Mouse (Mus musculus) stomach, embryonic 16.5 days (tissue): ENCODE results near the gene Adam11. TPM values are rescaled to one million over a fixed set of nuclear protein-coding genes. Genes with fewer than 3 reads are reported as not detected.

Experiments
- ATAC-seq: fragments of 200-750 bp; cut with Nextera tagmentation; 2 replicates; pipeline ENCODE4 v1.8.0; 2017; ENCODE audit warnings: moderate number of reproducible peaks, moderate TSS enrichment; ENCODE audit not compliant: insufficient read depth, low FRiP score
- H3K27ac ChIP-seq: fragments of 300-500 bp; sonication (generic); 2 replicates; pipeline ENCODE4 v1.5.1; 2014; ENCODE audit warnings: low read length
- H3K27me3 ChIP-seq: fragments of 300-500 bp; sonication (generic); 2 replicates; pipeline ENCODE4 v1.6.1; 2014; ENCODE audit warnings: low read length, control low read depth, mixed read lengths; ENCODE audit not compliant: control insufficient read depth, insufficient read depth
- H3K36me3 ChIP-seq: fragments of 300-500 bp; sonication (generic); 2 replicates; pipeline ENCODE4 v1.6.1; 2014; ENCODE audit warnings: low read length; ENCODE audit not compliant: control insufficient read depth, insufficient read depth
- H3K4me1 ChIP-seq: fragments of 300-500 bp; sonication (generic); 2 replicates; pipeline ENCODE4 v1.6.1; 2014; ENCODE audit warnings: low read length, control low read depth, mixed read lengths; ENCODE audit not compliant: control insufficient read depth, insufficient read depth
- H3K4me2 ChIP-seq: fragments of 300-500 bp; sonication (generic); 2 replicates; pipeline ENCODE4 v1.6.1; 2014; ENCODE audit warnings: low read depth, low read length, mixed read lengths
- H3K4me3 ChIP-seq: fragments of 300-500 bp; sonication (generic); replicated peaks from 2 replicates; pipeline ENCODE4 v1.5.1; 2014; ENCODE audit warnings: mild to moderate bottlenecking, low read length
- H3K9ac ChIP-seq: fragments of 300-500 bp; sonication (generic); 2 replicates; pipeline ENCODE4 v1.6.1; 2014; ENCODE audit warnings: low read length
- H3K9me3 ChIP-seq: fragments of 300-500 bp; sonication (generic); replicated peaks from 2 replicates; pipeline ENCODE4 v1.6.1; 2016; ENCODE audit warnings: low read length, control low read depth; ENCODE audit not compliant: control insufficient read depth
- WGBS: fragments of 180-500 bp; shearing (Covaris S2); extraction: QIAGEN DNeasy Blood & Tissue Kit; methylation state at CpG from one replicate; pipeline ENCODE4 v1.1.7; 2014; 5-methylcytosine and 5-hydroxymethylcytosine counted together
- polyA plus RNA-seq: library from polyadenylated mRNA; unstranded; fragments of >200 nt; fragmentation: Nextera tagmentation; extraction: Ambion mirVana; gene quantifications from 2 replicates; pipeline ENCODE4 v1.2.1, GENCODE M21; 2015

Adam11 gene
- polyA plus RNA-seq, 1 experiment from 2014 or later, result 4.5 TPM

DNA sequence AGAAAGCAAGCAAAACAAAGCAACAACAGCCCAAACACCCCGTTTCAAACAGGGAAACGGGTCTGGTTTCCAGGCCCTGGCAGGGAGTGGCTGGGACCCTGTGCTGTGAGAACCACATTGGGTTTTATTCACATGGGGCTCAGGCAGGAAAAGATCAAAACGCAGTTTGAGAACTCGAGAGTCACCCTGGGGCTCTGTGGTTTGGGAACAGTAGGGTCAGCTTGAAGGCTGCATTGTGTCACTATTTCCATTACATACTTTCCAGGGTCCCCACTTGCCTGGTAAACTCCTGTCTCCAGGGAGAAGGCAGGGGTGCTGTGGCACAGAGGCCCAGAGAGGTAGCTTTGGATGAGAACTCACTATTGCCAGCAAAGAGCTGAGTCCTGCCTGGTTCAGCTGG, 65.9 kb downstream of the Adam11 start:
- Histone ChIP-seq H3K27ac (no peak overlapping the region), H3K4me2 (no peak overlapping the region), H3K27me3 (no peaks in the 10 kb centered on the region), H3K36me3 (no peaks in the 10 kb centered on the region), H3K4me1 (no peaks in the 10 kb centered on the region), H3K4me3 (no peak overlapping the region), H3K9me3 (no peaks in the 10 kb centered on the region), H3K9ac (no peak overlapping the region)
- WGBS, result 48% methylated on average over 4 of the region's 4 CpGs
- no peak for ATAC-seq

Other genes with a start within 250 kb of the Adam11 start
- gene Gpatch8, start 205.0 kb upstream of the Adam11 start, polyA plus RNA-seq, result 34.9 and 47.0 TPM in 2 replicates
- 21.0 and 22.0 TPM in 2 replicates for gene Gm11627, start 182.0 kb upstream of the Adam11 start, polyA plus RNA-seq
- gene Fzd2, start 157.0 kb upstream of the Adam11 start, polyA plus RNA-seq, result 12.2 and 15.4 TPM in 2 replicates
- 0.40 and 0.79 TPM in 2 replicates for gene Meioc, start 97.7 kb upstream of the Adam11 start, polyA plus RNA-seq
- gene Ccdc43, start 63.7 kb upstream of the Adam11 start, polyA plus RNA-seq, result 39.8 and 44.6 TPM in 2 replicates
- 30.1 and 38.5 TPM in 2 replicates for gene Gjc1, start 58.3 kb downstream of the Adam11 start, polyA plus RNA-seq
- 1.2 and 1.4 TPM in 2 replicates for gene Higd1b, start 74.4 kb downstream of the Adam11 start, polyA plus RNA-seq
- 138 and 146 TPM in 2 replicates for gene Eftud2, start 119.5 kb downstream of the Adam11 start, polyA plus RNA-seq
- gene Ccdc103, start 119.8 kb downstream of the Adam11 start, polyA plus RNA-seq, result 0.94 and 1.3 TPM in 2 replicates
- gene Fam187a, start 123.7 kb downstream of the Adam11 start, polyA plus RNA-seq, result 0.12 TPM in 1 of 2 replicates, not detected in the other
- 0.74 and 0.92 TPM in 2 replicates for gene Gfap, start 139.5 kb downstream of the Adam11 start, polyA plus RNA-seq
- gene Kif18b, start 163.7 kb downstream of the Adam11 start, polyA plus RNA-seq, result 7.3 and 8.7 TPM in 2 replicates
- 1.3 and 1.7 TPM in 2 replicates for gene C1ql1, start 185.2 kb downstream of the Adam11 start, polyA plus RNA-seq